Mouse (Mus musculus) adrenal gland, postnatal 25 days (tissue): Measurements from ENCODE around the gene Ddx3x. TPM values are rescaled to one million over a fixed set of nuclear protein-coding genes. Genes with fewer than 3 reads are reported as not detected.
A peak's percentile ranks its signal among the peaks of the same experiment; 100 is the strongest.
"Not testable (repeated sequence)": the region's sequence is repeated elsewhere in the genome, so short reads cannot be mapped to it uniquely, and the experiment has no call there.

Source experiments
- DNase-seq: peaks from one replicate; pipeline ENCODE4 v3.0.0; 2021; ENCODE audit warnings: mixed read lengths
- total RNA-seq: library from RNA; stranded (reverse); gene quantifications from 2 replicates; pipeline ENCODE4 v1.2.3, GENCODE M21; 2021

Gene Ddx3x
- total RNA-seq, 1 experiment from 2014 or later, result 381 TPM

DNA sequence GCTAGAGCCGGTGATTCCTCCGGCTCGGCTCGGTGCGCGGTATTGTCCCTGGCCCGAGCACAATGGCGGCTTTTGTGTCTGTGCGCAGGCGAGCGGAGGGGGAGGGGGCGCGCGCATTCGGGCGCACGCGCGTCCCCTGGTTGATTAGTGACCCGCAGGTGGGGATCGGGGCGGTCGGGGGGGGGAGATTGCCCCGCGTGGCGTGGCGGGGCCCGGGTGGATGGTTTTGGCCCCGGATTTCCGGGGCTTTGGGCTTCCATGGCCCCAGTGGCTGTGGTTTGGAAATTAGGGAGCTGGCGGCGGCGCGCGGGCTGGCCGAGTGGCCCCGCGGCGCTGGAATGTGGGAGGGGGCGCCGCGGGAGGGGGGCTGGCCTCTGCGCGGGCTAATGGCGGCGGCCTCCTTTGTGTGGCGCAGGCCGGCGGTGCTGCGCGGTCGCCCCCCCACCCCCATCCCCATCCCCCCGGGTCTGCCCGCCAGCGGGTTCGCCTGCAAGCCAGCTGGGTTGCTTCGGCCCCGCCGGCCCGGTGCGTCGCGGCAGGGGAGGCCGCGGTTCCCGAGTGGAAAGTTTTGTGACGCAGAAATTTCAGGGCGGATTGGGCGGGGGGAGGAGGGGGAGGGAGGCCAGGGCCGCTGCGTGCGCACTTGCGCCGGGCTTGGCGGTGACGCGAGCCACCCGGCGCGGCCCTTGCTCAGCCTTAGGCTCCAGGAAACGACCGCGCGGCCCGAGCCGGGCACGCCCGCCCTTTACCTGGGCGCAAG is 739 bp downstream of the Ddx3x start:
- DNase-seq, result peak; percentile 68

GRCm38 (mm10) chrX:13282089-13282850 is 1.5 kb downstream of the Ddx3x start:
- DNase-seq, result no peak

- no peak for DNase-seq
These were observed 5.0 kb downstream of the Ddx3x start for GRCm38 (mm10) chrX:13285772-13286171.

DNA sequence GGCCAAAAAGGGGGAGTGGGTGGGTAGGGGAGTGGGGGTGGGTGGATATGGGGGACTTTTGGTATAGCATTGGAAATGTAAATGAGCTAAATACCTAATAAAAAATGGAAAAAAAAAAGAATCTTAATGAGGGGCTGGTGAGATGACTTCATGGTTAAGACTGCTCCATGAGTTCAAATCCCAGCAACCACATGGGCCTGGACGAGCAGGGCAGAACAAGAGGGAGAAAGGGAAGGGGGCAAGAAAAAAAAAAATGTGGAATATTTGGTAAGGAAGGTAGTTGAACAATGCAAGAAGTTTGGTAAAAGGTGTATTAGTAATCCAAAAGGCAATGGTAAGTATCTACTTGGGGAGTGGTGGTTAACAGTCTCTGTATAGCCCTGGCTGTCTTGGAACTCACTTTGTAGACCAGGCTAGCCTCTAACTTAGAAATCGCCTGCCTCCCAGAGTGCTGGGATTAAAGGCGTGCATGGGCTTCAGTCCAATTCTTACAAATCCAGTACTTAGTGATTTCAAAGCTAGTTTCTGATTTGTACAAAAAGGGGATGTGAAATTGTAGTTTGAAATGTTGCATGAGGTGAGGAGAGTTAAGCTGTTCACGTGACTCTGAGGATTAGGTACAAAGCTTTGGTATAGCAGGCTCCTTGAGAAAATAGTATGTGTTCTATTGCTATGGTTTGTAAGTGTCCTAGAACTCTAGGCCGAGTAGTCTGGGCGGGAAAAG is 13.9 kb downstream of the Ddx3x start:
- DNase-seq, result no peak

DNA sequence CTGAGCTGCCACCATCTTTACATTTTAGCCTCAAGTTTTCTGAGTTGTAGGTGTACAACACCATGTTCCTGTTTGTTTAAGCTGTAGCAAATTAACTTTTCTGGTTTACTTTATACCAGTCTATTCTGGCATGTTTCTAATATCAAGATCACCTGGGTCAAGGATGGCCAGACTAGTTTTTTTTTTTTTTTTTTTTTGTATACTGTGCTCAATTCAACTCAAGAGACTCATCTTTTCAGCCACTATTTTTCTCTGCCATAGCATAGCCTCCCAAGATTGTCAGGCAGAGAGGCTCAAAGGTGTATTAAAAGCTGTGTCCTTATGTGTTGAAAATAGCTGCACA is 14.4 kb downstream of the Ddx3x start:
- DNase-seq, result no peak

DNA sequence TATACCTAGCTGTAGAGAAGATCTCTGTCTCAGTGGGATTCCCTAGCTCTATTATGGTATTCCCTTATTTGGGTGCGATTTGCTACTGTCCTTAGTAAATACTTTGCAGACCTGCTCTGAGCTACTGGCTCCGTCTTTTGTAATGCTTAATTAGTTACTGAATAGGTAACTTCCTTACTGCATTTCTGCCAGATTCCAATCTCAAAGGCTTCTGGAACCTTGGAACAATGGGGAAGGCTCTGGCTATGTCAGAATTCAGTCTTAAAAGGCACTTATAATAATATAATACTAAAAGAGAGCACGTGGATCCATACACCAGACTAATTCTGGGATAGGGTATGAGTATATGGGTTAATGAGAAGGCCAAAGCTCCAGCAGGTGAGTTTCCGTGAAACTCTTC is 15.5 kb downstream of the Ddx3x start:
- not testable (repeated sequence) for DNase-seq

GRCm38 (mm10) chrX:13306190-13306589 is 25.4 kb downstream of the Ddx3x start:
- DNase-seq, result no peak

GRCm38 (mm10) chrX:13311396-13311795 is 30.6 kb downstream of the Ddx3x start:
- DNase-seq, result no peak

GRCm38 (mm10) chrX:13329611-13330010 is 48.8 kb downstream of the Ddx3x start:
- no peak for DNase-seq

Other genes starting within 250 kb of the Ddx3x start
- 186 and 209 TPM in 2 replicates for gene Usp9x, start 209.5 kb upstream of the Ddx3x start, total RNA-seq
- 0.24 and 0.33 TPM in 2 replicates for gene Nyx, start 185.1 kb downstream of the Ddx3x start, total RNA-seq